Mouse (Mus musculus) embryonic facial prominence, embryonic 10.5 days (tissue): Measurements from ENCODE around the gene Rif1. TPM values are rescaled to one million over a fixed set of nuclear protein-coding genes. Genes with fewer than 3 reads are reported as not detected.

Source experiments
- DNase-seq: peaks from one replicate; pipeline ENCODE4 v3.0.0-alpha.2; 2017; ENCODE audit warnings: low spot score
- H3K27ac ChIP-seq: fragments of 300-500 bp; sonication (generic); replicated peaks from 2 replicates; pipeline ENCODE4 v1.5.1; 2016; ENCODE audit warnings: mild to moderate bottlenecking
- H3K27me3 ChIP-seq: fragments of 300-500 bp; sonication (generic); replicated peaks from 2 replicates; pipeline ENCODE4 v1.6.1; 2016; ENCODE audit warnings: low read depth, mild to moderate bottlenecking; ENCODE audit not compliant: poor library complexity, severe bottlenecking
- H3K36me3 ChIP-seq: fragments of 300-500 bp; sonication (generic); replicated peaks from 2 replicates; pipeline ENCODE4 v1.6.1; 2016; ENCODE audit warnings: mild to moderate bottlenecking, moderate library complexity
- H3K4me1 ChIP-seq: fragments of 300-500 bp; sonication (generic); 2 replicates; pipeline ENCODE4 v1.6.1; 2016
- H3K4me3 ChIP-seq: fragments of 300-500 bp; sonication (generic); 2 replicates; pipeline ENCODE4 v1.5.1; 2016; ENCODE audit warnings: mild to moderate bottlenecking, moderate library complexity
- H3K9me3 ChIP-seq: fragments of 300-500 bp; sonication (generic); 2 replicates; pipeline ENCODE4 v1.6.1; 2016; ENCODE audit warnings: mild to moderate bottlenecking
- WGBS: fragments of 180-500 bp; shearing (Covaris S2); methylation state at CpG from one replicate; pipeline ENCODE4 v1.1.7; 2016; 5-methylcytosine and 5-hydroxymethylcytosine counted together
- polyA plus RNA-seq: library from polyadenylated mRNA; unstranded; fragments of >200 nt; fragmentation: Nextera tagmentation; extraction: Ambion mirVana; gene quantifications from 2 replicates; pipeline ENCODE4 v1.2.1, GENCODE M21; 2016

Gene Rif1
- polyA plus RNA-seq, result 41.0 and 43.4 TPM in 2 replicates

DNA sequence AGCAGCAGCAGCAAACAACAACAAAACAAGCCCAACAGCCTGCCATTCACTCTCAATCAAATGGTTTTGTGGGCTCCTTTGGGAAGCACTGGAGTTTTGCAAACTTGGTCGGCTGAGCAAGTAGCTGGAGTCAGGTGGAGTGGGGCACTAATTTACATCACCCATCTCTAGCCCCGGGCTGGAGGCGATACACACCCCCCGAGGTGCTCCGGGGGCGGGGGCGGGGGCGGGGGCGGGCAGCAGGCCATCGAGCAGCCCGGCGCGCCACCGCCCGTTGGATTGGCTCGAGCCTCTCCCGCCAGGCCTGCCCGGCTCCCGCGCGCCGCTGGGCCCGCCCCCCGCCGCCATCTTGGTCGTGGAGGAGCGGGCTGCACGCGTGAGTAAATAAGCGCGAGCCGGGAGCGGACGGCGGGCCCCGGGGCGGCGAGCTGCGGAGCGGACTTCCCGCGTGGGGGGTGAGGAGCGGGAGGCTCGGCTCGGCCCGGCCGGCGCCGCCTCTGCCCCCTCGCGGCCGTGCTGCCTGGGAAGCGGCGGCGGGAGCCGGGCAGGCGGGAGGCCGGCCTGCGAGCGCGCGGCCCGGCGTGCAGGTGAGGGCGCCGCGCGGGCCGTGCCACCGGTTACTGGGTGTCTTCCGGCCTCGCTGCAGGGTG, at the start of gene Rif1:
Rif1 (plus strand) TSS at position 342 of the 650 bp plus-strand sequence.
- peak; percentile 95 for DNase-seq
- H3K27ac ChIP-seq, result peak within 1 kb of the TSS; percentile 97
- H3K9me3 ChIP-seq, result no peaks in the 10 kb centered on the region
- H3K4me1 ChIP-seq, result peaks cover 22% of the 10 kb centered on the region
- WGBS, result under 1% methylated on average over 72 of the region's 72 CpGs
- H3K4me3 ChIP-seq, result peak within 1 kb of the TSS; percentile 99
- H3K36me3 ChIP-seq, result peaks cover 35% of the 10 kb centered on the region
- no peaks in the 10 kb centered on the region for H3K27me3 ChIP-seq

DNA sequence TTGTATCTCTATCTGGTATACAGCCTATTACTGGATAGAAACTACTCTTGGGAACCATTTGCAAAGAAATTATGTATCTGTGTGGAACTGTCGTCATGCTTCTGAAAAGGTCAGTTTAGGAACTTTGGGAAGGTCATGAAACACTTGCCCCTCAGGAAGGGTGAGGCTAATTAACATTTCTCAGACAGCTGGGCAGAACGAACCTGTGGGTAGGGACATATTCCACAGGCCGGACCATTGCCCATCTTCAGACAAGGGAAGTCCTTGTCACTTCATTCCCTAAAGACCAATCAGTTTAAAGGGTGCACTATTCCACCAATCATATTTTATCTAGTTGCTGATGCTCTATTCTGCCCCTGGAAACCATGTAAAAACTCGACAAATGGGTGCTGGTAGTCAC, 45.6 kb upstream of the Rif1 start:
- no peak for DNase-seq
- Histone ChIP-seq H3K4me1 (no peaks in the 10 kb centered on the region), H3K27ac (no peak overlapping the region), H3K9me3 (no peaks in the 10 kb centered on the region), H3K27me3 (no peaks in the 10 kb centered on the region), H3K36me3 (no peaks in the 10 kb centered on the region), H3K4me3 (no peak overlapping the region)
- WGBS, result 62% methylated on average over 4 of the region's 4 CpGs

DNA sequence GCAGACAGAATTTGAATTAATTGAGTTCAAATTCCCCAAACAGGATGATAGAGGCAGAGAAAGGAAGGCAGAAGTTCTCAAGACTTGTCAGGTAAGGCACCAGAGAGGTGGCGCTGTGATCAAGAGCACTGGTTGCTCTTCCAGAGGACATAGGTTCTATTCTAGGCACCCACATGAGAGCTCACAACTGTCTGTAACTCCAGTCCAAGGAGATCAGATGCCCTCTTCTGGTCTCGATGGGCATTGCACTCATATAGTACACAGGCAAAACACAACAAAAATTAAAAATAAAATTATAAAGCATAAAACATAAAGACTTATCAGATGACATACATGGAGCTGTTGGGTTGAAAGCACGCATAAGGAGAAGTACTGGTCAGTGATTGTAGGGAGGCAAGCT, 43.2 kb upstream of the Rif1 start:
- Histone ChIP-seq H3K9me3 (no peaks in the 10 kb centered on the region), H3K4me1 (no peaks in the 10 kb centered on the region), H3K27me3 (no peaks in the 10 kb centered on the region), H3K36me3 (no peaks in the 10 kb centered on the region), H3K4me3 (no peak overlapping the region), H3K27ac (no peak overlapping the region)
- WGBS, result 88% methylated on average over 3 of the region's 3 CpGs
- DNase-seq, result no peak

DNA sequence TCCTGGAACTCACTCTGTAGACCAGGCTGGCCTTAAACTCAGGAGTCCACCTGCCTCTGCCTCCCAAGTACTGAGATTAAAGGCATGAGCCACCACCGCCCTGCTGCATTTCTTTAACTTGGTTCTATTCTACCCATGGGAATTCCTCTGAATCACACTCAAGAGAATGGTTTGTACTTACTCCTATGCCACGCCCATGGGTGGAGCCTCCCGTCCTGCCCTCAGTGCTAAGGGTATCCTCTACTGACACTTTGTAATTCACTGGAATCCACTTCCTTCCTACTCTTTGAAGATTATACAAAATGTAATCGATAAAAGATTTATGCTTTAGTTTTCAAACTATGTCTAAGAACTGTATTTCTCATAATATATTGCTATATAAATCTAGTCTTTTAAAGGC, 41.1 kb upstream of the Rif1 start:
- Histone ChIP-seq H3K4me1 (no peaks in the 10 kb centered on the region), H3K4me3 (no peak overlapping the region), H3K36me3 (no peaks in the 10 kb centered on the region), H3K27me3 (no peaks in the 10 kb centered on the region), H3K27ac (no peak overlapping the region), H3K9me3 (no peaks in the 10 kb centered on the region)
- 89% methylated on average over 4 of the region's 4 CpGs for WGBS
- no peak for DNase-seq

DNA sequence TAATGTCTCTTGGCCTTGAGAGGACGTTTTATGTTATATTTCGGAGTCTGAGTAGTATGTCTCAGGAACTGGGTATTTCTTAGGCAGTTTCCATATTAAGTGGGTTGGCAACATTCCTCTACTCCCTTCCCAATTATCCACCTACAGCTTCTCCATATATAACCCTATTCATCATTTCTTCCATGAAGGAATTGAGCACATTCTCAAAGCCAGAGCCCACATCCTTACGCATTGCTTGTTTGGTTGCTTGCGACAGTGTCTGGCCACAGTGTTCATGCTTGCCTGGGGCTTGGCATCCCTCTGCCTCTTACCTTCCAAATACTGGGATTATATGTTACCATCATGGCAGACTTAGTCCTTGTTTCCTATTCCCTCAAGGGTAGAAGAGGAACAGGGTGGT, 38.0 kb upstream of the Rif1 start:
- DNase-seq, result no peak
- Histone ChIP-seq H3K4me3 (no peak overlapping the region), H3K27me3 (no peaks in the 10 kb centered on the region), H3K36me3 (no peaks in the 10 kb centered on the region), H3K9me3 (no peaks in the 10 kb centered on the region), H3K27ac (no peak overlapping the region), H3K4me1 (peaks cover 14% of the 10 kb centered on the region)
- WGBS, result 87% methylated on average over 4 of the region's 4 CpGs

DNA sequence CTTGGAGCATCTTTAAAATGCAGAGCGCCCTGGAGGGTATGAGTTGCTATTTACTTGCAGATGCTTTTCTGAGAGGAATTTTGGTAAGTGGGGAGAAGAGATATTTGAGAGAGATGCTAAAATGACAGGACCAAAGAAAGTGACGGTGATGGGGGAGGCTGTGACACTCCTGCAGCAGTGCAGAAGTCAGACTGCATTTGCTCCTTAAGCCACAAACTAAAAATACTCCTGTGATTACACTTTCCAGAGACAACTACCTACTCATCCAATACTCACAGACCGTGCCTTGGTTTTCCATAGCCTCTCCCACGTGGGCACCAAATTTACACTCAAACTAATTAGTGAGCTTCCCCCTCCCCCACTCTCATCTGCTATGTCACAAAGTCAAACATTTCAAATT, 37.5 kb upstream of the Rif1 start:
- DNase-seq, result no peak
- peaks cover 14% of the 10 kb centered on the region for H3K4me1 ChIP-seq
- H3K36me3 ChIP-seq, result no peaks in the 10 kb centered on the region
- no peaks in the 10 kb centered on the region for H3K9me3 ChIP-seq
- no peak overlapping the region for H3K27ac ChIP-seq
- no peak overlapping the region for H3K4me3 ChIP-seq
- 73% methylated on average over 4 of the region's 4 CpGs for WGBS
- no peaks in the 10 kb centered on the region for H3K27me3 ChIP-seq

DNA sequence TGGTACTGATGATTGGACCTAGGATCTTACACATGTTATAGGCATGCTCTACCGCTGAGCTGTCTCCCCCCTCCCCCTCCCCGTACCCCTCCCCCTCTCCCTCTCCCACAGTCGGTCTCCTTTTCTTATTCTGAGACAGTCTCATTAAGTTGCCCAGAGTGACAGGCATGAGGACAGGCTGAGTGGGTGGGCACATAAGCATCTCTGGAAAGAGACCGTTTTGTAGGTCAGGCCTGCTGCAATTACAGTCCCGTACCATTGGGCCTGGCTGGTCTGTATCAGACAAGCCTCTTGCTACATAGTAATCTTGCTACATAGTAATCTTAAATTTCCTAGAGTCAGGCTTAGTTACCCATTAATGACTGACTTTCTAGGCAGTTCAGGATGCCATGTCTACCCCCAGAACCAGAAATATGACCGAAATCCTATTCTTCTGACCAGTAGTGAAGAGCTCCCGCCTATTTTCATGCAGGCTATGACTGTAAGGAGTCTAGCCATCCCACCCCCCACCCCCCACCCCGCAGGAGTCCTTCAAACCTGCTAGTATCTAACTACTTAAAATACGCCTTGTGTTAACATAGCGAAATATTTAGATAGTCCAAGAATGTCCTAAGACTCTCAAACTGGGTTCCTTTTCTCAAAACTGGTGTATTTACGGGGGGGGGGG, 35.6 kb upstream of the Rif1 start:
- Histone ChIP-seq H3K27ac (peak overlapping the region; percentile 85), H3K4me3 (peak overlapping the region; percentile 64), H3K27me3 (no peaks in the 10 kb centered on the region), H3K9me3 (no peaks in the 10 kb centered on the region), H3K36me3 (no peaks in the 10 kb centered on the region), H3K4me1 (peaks cover 14% of the 10 kb centered on the region)
- WGBS, result 34% methylated on average over 10 of the region's 11 CpGs
- peak; percentile 48 for DNase-seq

DNA sequence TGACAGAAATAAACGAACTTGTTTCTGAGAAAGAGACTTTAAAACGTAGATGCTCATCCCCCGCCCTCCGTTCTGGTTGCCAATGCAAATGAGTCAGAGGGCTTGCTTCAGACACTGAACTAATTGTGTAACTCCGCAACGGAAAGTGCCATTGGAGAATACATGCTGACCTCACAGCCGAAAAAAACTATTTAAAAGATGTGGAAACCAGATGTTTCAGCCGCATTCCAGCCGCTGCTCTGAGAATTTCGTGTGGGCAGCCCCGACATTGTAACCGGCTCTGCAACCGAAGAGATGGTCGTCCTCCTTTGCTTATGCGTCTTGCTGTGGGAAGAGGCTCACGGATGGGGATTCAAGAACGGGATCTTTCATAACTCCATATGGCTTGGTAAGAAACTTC, 34.8 kb upstream of the Rif1 start, which contains the start of gene Tnfaip6:
Tnfaip6 (plus strand) TSS at position 128 of the 400 bp plus-strand sequence.
- H3K36me3 ChIP-seq, result peaks cover 5% of the 10 kb centered on the region
- no peaks in the 10 kb centered on the region for H3K27me3 ChIP-seq
- peaks cover 14% of the 10 kb centered on the region for H3K4me1 ChIP-seq
- peak within 1 kb of the TSS; percentile 64 for H3K4me3 ChIP-seq
- peak; percentile 79 for DNase-seq
- no peaks in the 10 kb centered on the region for H3K9me3 ChIP-seq
- WGBS, result under 1% methylated on average over 17 of the region's 17 CpGs
- peak within 1 kb of the TSS; percentile 85 for H3K27ac ChIP-seq

DNA sequence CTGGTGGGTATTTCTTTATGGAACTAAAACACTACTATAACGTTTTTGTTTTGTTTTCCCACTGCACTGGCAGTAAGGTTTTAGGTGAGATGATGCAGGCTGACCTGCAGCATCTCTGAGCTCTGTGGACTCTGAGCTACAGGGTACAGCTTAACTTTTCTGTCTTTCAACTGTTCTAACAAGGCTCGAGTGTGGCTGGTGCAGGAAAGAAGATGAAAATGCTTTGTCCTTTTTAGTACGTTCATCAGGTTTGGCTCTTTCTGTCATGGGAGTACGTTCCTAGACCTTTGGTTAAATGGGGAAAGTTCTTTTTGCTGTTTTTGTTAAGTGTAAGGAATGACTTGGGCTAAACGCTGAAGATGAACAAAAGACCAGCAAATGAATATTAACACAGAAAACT, 34.1 kb upstream of the Rif1 start:
- peaks cover 14% of the 10 kb centered on the region for H3K4me1 ChIP-seq
- H3K27me3 ChIP-seq, result no peaks in the 10 kb centered on the region
- WGBS, result 22% methylated on average over 5 of the region's 5 CpGs
- no peaks in the 10 kb centered on the region for H3K9me3 ChIP-seq
- H3K36me3 ChIP-seq, result peaks cover 12% of the 10 kb centered on the region
- H3K4me3 ChIP-seq, result peak overlapping the region; percentile 64
- peak; percentile 27 for DNase-seq
- H3K27ac ChIP-seq, result peak overlapping the region; percentile 85

DNA sequence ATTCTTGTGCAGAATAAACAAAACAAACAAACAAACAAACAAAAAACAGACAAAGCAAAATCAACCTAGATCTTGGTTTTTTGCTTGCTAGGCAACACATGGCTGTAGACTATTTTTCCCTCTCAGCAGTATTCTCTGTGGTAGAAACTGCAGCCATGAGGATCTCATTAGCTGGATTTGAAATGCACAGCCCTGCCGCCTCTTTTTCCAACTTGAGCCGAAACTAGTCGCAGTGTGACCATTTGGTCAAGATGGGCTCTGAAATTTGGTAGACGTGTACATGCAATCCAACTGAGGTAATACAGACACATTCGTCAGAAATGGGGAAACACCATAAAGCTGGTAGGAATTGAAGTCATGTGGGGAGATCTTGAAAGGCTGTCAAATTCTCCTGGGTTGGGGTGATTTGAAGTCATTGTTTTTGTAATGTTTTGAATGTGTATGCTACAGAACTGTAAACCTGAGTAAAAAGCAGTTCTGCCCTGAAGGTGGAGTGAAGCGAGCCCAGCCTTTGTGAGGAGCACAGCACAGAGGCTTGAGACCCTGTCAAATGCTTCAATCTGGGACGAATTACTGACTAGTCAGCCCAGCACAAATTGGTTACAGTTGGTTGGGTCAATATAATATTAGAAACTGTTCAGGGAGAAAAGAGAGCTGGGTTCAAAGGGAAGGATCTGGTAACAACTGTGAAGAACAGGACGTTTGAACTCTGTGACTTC, 33.4 kb upstream of the Rif1 start:
- Histone ChIP-seq H3K36me3 (peaks cover 19% of the 10 kb centered on the region), H3K27ac (peak overlapping the region; percentile 85), H3K4me1 (peaks cover 14% of the 10 kb centered on the region), H3K4me3 (peak overlapping the region; percentile 64), H3K27me3 (no peaks in the 10 kb centered on the region), H3K9me3 (no peaks in the 10 kb centered on the region)
- whole genome bisulfite sequencing, result 13% methylated on average over 8 of the region's 8 CpGs
- DNase-seq, result peak; percentile 74

DNA sequence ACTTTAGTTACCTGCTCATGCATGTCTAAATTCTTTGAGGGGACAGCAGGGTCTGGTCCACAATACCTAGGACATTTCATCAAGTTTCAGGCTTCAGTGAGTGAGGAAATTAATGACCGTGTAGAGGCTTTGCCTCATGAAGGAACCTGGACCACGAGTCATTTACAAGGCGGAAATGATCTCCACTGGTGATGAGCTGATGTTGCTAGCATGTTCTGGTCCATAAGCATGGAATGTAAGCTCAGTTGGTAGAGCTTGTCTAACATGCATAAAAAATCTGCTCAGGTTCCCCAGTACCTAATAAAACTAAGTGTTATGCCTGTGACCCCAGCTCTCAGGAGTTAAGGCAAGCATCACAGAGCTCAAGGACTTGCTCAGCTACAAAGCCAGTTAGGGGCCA, 30.5 kb upstream of the Rif1 start:
- no peaks in the 10 kb centered on the region for H3K9me3 ChIP-seq
- 84% methylated on average over 3 of the region's 3 CpGs for WGBS

DNA sequence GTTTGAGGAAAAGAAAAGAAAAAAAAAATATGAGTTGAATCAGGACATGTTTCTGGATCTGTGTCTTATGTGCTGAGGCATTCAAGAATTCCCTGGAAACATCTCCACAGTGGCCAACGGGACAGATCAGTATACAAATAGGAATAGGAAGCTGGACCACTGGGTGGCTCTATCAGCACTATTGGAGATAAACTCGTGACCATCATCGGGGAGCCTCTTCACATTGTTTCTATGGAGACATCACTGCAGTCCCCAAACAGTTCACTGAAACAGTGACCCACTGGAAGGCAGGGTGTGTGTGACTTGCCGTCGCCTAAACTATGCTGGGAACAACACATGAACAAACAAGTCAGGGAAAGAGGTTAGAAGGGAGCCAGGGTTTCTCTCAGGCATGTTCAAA, 29.9 kb upstream of the Rif1 start:
- H3K9me3 ChIP-seq, result no peaks in the 10 kb centered on the region
- H3K4me1 ChIP-seq, result peaks cover 4% of the 10 kb centered on the region; the same call in 1 of the 2 replicates
- H3K27me3 ChIP-seq, result no peaks in the 10 kb centered on the region
- H3K4me3 ChIP-seq, result no peak overlapping the region
- no peak for DNase-seq
- peaks cover 53% of the 10 kb centered on the region for H3K36me3 ChIP-seq
- no peak overlapping the region for H3K27ac ChIP-seq
- 75% methylated on average over 5 of the region's 5 CpGs for WGBS

More for the DNA sequence above, 30.5 kb upstream of the Rif1 start:
- H3K36me3 ChIP-seq, result peaks cover 47% of the 10 kb centered on the region
- no peak overlapping the region for H3K27ac ChIP-seq
- no peaks in the 10 kb centered on the region for H3K27me3 ChIP-seq
- no peak overlapping the region for H3K4me3 ChIP-seq
- no peak for DNase-seq
- H3K4me1 ChIP-seq, result peaks cover 9% of the 10 kb centered on the region
